Mouse (Mus musculus) heart, adult 2 months (tissue): ENCODE measurements around the gene Pctp.

ENCODE experiments used
- CTCF ChIP-seq: fragments of 200-600 bp; IDR thresholded peaks from 2 replicates; pipeline ENCODE4 v1.8.1; 2022; ENCODE audit warnings: antibody characterized with exemption, mild to moderate bottlenecking, moderate library complexity
- POLR2A ChIP-seq: fragments of 200-500 bp; IDR thresholded peaks from 2 replicates; pipeline ENCODE4 v1.6.1; 2011; ENCODE audit warnings: mild to moderate bottlenecking, low read depth, low read length, control low read depth; ENCODE audit not compliant: insufficient read depth

GRCm38 (mm10) chr11:89969131-89969530 lies 33.6 kb downstream of the Pctp start:
- TF ChIP-seq POLR2A = no peak
- TF ChIP-seq CTCF = no peak
